Mouse (Mus musculus): ENCODE results near the gene Smg6. TPM values are rescaled to one million over a fixed set of nuclear protein-coding genes. Genes with fewer than 3 reads are reported as not detected.
"Not testable (repeated sequence)": the region's sequence is repeated elsewhere in the genome, so short reads cannot be mapped to it uniquely, and the experiment has no call there.

Smg6 gene
- total RNA-seq, 2 experiments from 2014 or later: 20.1 to 27.5 TPM

- no peak for DNase-seq
Observed at GRCm38 (mm10) chr11:74994141-74994540, 68.5 kb downstream of the Smg6 start.

- DNase-seq: no peak
Observed at GRCm38 (mm10) chr11:74994856-74995255, 69.2 kb downstream of the Smg6 start.

GRCm38 (mm10) chr11:74996482-74996881, 70.9 kb downstream of the Smg6 start:
- no peak for DNase-seq

DNA sequence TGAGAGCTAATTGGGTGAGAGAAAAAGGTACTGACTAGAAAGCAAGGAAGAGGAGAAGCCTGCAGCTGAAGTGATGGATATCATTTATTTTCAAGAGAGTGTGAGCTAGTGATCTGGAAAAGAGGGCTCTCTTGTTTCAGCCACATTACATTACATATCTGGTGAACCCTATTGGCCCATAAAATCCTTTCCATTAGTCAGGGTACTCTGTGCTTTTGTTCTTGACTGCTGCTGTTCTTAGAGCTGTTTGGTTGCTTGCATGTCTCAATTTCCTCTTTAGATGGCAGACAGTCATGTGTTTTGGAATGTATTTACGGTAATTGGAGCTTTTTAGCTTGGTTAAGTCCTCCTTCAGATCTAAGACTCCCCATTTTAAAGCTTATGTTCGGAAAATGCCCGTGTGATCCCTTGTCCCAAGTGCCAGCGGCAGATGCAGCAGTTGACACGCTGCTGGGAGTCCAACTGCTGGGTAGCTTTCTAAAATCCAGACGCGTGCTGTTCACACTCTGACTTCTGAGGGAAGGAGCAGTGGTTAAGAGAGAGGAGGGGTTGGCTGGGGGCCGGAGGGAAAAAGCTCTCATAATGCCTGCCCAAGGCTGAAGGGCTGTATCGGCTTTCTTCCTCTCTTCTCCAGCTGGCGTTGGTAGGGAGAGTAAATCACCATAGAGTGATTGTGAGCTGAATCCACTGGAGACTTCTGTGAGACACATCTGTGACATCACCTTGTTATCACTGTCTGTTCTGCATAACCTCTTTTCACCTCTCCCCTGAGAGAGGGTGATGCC, 75.4 kb downstream of the Smg6 start:
- DNase-seq: peak; percentile 10

DNA sequence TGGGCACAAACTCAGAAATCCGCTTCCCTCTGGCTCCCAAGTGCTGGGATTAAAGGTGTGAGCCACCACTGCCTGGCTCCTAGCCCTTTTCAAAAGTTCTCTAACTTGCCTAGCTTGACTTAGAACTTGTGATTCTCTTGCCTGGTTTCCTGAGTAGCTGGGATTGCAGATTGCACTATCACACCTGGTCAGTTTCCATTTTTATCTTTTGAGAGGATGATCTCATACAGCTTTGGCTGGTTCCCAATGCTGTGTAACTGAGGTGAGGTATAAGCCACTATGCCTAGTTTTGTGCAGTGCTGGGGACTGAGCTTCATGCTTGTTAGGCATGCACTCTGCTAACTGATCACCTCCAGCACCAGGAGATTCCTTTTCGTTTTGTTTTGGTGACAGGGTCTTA, 82.6 kb downstream of the Smg6 start:
- DNase-seq: no peak

GRCm38 (mm10) chr11:75009537-75009936, 83.9 kb downstream of the Smg6 start:
- DNase-seq: not testable (repeated sequence)

- DNase-seq: peak; percentile 56
Observed at GRCm38 (mm10) chr11:75012997-75013694, 87.5 kb downstream of the Smg6 start.

DNA sequence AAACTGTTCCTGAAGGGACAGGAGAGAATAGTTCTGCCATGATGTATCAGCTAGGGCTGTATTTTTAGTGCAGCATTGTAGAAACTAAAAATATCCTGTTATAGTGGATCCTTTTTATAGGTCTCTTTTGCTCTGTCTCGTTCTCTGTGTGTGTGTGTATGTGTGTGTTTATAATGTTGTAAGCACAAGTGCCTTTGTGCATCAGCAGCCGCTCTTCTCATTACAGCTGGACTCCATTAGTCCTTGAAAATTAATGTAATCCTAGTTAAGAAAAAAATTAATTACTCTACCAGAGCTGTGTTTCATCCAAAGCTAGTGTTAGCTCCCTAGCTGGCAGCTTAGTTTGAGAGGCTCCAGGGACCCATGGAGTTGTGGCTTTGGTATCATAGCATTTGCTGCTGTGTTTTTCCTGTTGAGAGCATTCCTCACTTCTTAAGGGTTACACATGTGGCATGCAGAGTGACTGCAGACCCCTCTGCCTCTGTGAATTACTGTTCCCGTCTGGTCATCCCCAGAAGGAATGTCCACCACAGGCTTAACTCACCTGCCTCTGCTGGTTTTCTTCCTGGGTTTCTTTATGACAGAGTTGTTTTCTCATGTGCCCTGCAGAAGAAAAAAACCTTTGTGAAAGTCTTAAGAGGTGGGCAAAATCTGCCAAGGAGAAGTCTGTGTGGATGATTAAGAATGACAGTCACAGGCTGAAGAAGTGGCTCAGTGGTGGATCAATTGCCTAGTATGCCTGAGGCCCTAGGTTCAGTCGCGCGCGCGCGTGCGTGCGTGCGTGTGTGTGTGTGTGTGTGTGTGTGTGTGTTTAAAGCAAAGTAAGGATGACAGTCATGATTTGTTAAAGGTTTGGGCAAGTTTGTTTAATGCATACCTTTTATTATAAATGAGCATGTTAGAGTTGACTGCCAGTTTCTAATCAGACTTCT, 88.4 kb downstream of the Smg6 start:
- no peak for DNase-seq

DNA sequence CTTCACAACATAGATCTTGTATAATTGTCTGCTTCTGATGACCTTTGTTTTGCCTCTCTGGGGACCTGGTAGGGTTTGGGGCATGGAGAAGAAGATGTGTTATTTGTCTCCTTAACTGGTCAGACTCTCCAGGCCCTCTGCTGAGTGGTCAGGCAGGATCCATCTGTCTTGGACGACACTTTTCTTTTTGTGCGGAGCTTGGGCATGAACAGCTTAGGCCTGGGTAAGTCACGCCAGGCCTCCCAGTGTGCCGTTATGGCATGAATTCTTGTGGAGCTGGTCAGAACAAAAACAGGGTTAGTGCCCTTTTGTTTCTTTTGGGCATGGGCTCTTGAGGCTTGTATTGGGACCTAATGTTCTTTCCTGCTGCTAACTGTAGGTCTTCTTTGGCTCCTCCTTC, 89.2 kb downstream of the Smg6 start:
- DNase-seq: no peak

DNA sequence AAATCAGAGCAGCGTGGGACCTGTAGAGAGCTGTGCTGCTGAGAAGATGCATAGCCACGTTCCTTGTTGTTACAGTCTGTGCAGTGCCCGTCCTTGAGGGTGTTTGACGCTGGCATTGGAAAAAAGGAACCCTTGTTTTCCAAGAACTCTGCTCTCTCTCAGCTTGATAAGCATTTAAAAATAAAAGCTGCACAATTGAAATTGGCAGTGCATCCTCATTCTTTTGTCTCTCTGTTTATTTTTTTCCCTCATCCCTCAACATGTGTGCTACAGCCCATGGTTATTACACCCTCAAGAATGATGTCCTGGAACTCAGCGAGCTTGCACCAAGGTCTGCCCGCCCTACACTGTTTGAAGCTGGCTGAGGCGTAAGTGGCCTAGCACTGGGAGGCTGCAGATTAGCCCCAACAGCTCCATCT, 89.8 kb downstream of the Smg6 start:
- DNase-seq: peak; percentile 39

GRCm38 (mm10) chr11:75016309-75016860, 90.8 kb downstream of the Smg6 start:
- DNase-seq: no peak

DNA sequence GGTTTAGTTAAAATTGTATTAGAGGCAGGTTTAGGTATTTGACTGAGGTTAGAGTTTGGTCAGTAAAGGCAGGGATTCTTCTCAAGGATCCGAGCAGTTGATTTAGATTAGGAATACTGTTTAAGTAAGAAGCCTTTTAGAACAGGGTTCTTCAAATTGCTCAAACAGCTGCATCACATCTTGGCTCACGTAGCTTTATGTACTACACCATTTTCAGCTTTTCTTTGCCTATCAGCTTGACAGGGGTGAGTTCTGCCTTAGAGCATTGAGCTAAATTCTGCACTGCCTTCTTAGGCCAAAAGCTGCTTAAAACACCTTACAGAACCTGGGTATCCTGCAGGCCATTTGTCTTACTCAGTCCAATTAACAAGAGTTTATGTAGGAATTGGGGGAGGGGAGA, 92.2 kb downstream of the Smg6 start:
- DNase-seq: no peak

- DNase-seq: no peak
Observed at GRCm38 (mm10) chr11:75026977-75027376, 101.4 kb downstream of the Smg6 start.

- DNase-seq: no peak
Observed at GRCm38 (mm10) chr11:75027616-75028015, 102.0 kb downstream of the Smg6 start.

DNA sequence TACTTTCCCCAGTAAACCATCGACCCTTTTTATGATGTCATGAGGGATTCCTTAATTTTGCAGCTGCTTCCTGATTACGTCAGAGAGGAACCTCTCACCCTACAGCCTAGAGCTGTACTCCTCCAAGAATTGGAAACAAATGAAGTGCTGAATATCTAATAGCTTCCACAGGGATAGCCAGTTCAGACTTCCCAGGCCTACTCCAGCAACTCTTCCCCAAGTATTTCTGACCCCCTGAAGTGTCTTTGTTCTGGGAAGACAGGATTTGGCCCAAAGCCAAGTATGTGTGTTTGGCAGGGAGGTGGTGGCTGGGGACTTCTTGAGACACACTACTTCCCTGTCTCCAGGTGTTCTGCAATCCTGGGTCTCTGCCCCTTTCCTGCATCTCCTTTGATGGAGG, 105.6 kb downstream of the Smg6 start:
- no peak for DNase-seq

DNA sequence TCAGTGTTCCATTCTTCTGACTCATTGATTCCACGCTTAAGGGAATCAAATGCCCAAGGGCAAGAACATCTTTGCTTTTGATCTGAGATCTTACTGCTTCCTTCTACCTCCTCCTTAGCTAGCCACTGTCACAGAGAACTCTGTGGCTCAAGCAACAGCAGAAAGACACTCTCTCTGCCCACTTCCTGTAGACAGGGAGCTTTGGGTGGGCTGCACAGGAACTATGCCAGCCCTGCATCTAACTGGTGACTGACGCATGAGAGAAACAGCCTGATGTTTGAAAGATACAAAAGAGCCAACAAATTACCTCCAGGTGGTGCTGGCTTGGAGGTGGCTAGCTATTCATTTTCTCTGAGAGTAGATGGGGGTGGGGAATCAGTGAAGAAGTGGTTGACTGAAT, 107.3 kb downstream of the Smg6 start:
- DNase-seq: no peak

DNA sequence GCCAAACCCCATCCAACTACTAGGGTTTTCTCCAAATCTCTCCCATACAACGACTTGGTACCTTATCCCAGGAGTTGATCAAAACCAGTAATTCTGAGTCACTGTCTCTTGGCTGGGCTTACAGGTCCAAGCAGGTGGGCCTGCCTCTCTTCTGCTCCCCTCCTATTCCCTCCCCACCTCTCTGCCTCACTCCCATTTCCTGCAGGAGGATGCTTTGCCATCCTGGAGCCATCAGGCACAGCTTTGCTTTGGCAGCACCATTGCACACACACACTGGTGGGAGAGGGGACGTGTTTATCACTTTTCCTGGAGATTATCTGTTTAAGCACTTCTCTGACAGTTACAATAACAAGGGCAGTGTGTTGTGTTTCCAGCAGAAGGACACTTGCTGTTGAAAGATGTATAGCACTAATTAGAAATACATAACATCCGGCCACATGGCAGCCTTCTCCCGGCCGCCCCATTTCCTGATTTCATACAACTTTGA, 108.0 kb downstream of the Smg6 start:
- DNase-seq: no peak

DNA sequence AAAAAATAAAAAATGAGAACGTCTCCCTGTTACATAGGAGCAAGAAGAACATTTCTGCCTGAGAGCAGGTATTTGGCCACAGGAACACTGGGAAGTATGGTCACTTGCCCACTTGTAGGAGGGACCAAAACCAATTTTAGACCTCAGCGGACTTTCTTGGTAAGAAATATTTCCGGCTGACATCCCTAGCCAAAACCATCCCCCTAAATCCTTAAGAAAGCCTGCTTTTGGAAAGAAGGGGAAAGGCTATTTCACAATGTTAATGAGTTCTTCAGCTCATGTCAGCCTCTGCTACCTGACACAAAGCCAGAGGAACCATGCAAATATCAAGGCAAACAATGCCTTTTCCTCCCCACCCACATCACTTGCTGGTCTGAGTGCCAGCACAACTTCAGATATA, 108.5 kb downstream of the Smg6 start:
- no peak for DNase-seq

DNA sequence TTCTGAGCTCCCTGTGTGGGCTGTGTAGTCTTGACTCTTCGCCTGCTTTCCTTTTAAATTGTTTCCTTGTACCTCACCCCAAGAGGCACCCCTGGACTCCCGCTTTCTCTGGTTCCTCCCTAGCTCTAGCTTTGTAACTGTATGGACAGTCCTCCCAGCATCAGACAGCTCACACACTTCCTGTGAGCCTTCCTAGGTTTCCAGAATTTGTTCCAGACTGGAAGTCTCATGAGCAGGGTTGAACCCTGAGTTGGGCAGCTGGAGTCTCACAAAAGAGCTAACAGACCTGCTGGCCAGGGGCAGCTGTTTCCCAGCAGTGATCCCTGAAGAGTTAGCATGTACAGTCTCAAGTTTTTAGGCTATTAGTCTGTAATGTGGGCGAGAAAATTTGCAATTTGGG, 118.7 kb downstream of the Smg6 start:
- DNase-seq: no peak

DNA sequence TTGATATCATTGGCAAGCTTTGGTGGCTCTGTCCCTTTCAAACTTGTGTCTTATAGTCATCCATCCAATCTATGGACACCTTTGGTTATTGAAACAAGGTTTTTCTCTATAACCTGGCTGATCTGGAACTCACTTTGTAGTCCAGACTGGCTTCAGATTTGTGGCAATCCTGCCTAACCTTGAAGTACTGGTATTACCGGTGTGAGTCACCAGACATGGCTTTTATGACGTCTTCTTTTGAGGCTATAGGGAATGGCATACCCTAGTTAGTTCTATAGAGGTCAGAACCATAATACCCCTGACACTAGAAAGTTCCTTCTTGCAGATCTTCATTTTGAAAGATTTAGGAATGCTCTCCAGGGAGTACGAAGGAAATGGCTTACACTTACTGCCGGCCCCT, 120.2 kb downstream of the Smg6 start:
- DNase-seq: no peak

DNA sequence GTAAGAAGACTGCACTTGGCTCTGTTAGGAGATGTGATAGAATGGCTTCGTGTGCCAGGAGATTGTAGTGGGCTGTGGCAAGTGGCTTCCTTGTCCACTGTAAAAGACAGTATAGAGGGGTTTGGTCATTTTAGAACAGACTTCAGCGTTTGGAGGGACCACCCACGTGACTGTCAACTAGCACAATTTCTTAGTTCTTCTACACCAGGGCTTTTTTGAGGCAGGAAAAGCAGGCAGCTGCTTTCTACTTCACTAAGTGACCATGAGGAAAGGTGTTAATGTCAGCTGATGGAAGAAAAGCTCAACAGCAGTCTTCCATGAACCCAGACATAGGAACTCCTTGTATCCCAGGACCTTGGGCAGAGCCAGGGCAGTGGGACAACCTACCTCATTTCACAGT, 121.0 kb downstream of the Smg6 start:
- no peak for DNase-seq

DNA sequence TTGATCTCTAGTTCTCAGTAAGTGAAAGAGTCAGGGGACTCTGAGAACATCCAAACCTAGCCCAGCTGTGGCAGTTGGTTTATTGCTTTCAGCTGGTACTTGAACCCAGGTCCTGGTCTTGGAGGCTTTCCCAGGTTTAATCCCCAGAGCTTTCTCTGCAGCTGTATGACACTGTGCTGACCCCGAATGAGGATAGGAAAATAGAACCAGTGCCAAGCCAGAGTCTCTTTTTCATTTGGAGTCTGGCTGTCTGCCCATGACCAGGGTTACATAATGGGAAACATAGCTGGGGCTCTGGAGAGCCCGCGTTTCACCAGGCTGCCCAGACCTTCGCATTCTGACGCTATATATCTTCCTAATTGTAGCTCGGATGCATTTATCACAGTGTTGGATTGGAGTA, 121.4 kb downstream of the Smg6 start:
- peak; percentile 95 for DNase-seq
